Mouse (Mus musculus): ENCODE results near the gene Plac8. TPM values are rescaled to one million over a fixed set of nuclear protein-coding genes. Genes with fewer than 3 reads are reported as not detected.

The Plac8 gene
- total and polyA plus RNA-seq, 2 experiments, result 18.2 to 29.7 TPM

- no peak overlapping the region; the same call in 1 of the 2 replicates for H3K4me3 ChIP-seq (ENCODE audit: insufficient read depth, low read depth, low read length)
- H3K36me3 ChIP-seq (ENCODE audit: control insufficient read depth, insufficient read depth, low read length), result no peaks in the 10 kb centered on the region; the same call in 1 of the 2 replicates
- peak overlapping the region; percentile 65 for H3K27ac ChIP-seq (replicated peaks; ENCODE audit: insufficient read depth, low read depth, low read length)
- H3K27me3 ChIP-seq (ENCODE audit: control insufficient read depth, insufficient read depth, low read length), result no peaks in the 10 kb centered on the region
- no peaks in the 10 kb centered on the region for H3K79me2 ChIP-seq (ENCODE audit: control insufficient read depth, insufficient read depth, low read length)
- peaks cover 9% of the 10 kb centered on the region; the same call in 1 of the 2 replicates for H3K4me1 ChIP-seq (ENCODE audit: control insufficient read depth, insufficient read depth, low read length)
- 43% methylated on average over 14 of the region's 14 CpGs for WGBS
- TF ChIP-seq CTCF (IDR thresholded peaks at IDR 0.05; ENCODE audit: low read depth, low read length) (no peak), POLR2A (IDR thresholded peaks at IDR 0.05; ENCODE audit: extremely low read depth, insufficient read depth, low read length) (no peak)
- no peak overlapping the region for H3K9ac ChIP-seq (ENCODE audit: low read depth, low read length)
- DNase-seq (ENCODE audit: extremely low read depth, low read depth, low spot score), result peak; percentile 84
Measured at GRCm38 (mm10) chr5:100557019-100557418, 15.0 kb downstream of the Plac8 start.

GRCm38 (mm10) chr5:100553426-100553825, 18.6 kb downstream of the Plac8 start:
- Histone ChIP-seq H3K27ac (replicated peaks; ENCODE audit: insufficient read depth, low read depth, low read length) (no peak overlapping the region), H3K9ac (ENCODE audit: low read depth, low read length) (no peak overlapping the region), H3K4me3 (ENCODE audit: insufficient read depth, low read depth, low read length) (no peak overlapping the region), H3K79me2 (ENCODE audit: control insufficient read depth, insufficient read depth, low read length) (no peaks in the 10 kb centered on the region), H3K36me3 (ENCODE audit: control insufficient read depth, insufficient read depth, low read length) (no peaks in the 10 kb centered on the region; the same call in 1 of the 2 replicates), H3K4me1 (ENCODE audit: control insufficient read depth, insufficient read depth, low read length) (peaks cover 12% of the 10 kb centered on the region), H3K27me3 (ENCODE audit: control insufficient read depth, insufficient read depth, low read length) (no peaks in the 10 kb centered on the region)
- WGBS, result 77% methylated on average over 8 of the region's 8 CpGs
- no peak for TF ChIP-seq POLR2A (IDR thresholded peaks at IDR 0.05; ENCODE audit: extremely low read depth, insufficient read depth, low read length)
- no peak for TF ChIP-seq CTCF (IDR thresholded peaks at IDR 0.05; ENCODE audit: low read depth, low read length)
- DNase-seq (ENCODE audit: extremely low read depth, low read depth, low spot score), result no peak

- TF ChIP-seq CTCF (IDR thresholded peaks at IDR 0.05; ENCODE audit: low read depth, low read length) (no peak), POLR2A (IDR thresholded peaks at IDR 0.05; ENCODE audit: extremely low read depth, insufficient read depth, low read length) (no peak)
- Histone ChIP-seq H3K36me3 (ENCODE audit: control insufficient read depth, insufficient read depth, low read length) (peaks cover 2% of the 10 kb centered on the region; the same call in 1 of the 2 replicates), H3K79me2 (ENCODE audit: control insufficient read depth, insufficient read depth, low read length) (no peaks in the 10 kb centered on the region), H3K27ac (replicated peaks; ENCODE audit: insufficient read depth, low read depth, low read length) (no peak overlapping the region), H3K4me1 (ENCODE audit: control insufficient read depth, insufficient read depth, low read length) (peaks cover 9% of the 10 kb centered on the region), H3K9ac (ENCODE audit: low read depth, low read length) (no peak overlapping the region), H3K4me3 (ENCODE audit: insufficient read depth, low read depth, low read length) (no peak overlapping the region), H3K27me3 (ENCODE audit: control insufficient read depth, insufficient read depth, low read length) (no peaks in the 10 kb centered on the region)
- DNase-seq (ENCODE audit: extremely low read depth, low read depth, low spot score), result no peak
- 56% methylated on average over 2 of the region's 2 CpGs for WGBS
Measured at GRCm38 (mm10) chr5:100551952-100552351, 20.1 kb downstream of the Plac8 start.

- Histone ChIP-seq H3K4me1 (ENCODE audit: control insufficient read depth, insufficient read depth, low read length) (peaks cover 8% of the 10 kb centered on the region), H3K27ac (replicated peaks; ENCODE audit: insufficient read depth, low read depth, low read length) (no peak overlapping the region), H3K36me3 (ENCODE audit: control insufficient read depth, insufficient read depth, low read length) (peaks cover 5% of the 10 kb centered on the region), H3K79me2 (ENCODE audit: control insufficient read depth, insufficient read depth, low read length) (no peaks in the 10 kb centered on the region), H3K9ac (ENCODE audit: low read depth, low read length) (no peak overlapping the region), H3K4me3 (ENCODE audit: insufficient read depth, low read depth, low read length) (no peak overlapping the region), H3K27me3 (ENCODE audit: control insufficient read depth, insufficient read depth, low read length) (no peaks in the 10 kb centered on the region)
- WGBS, result 97% methylated on average over 1 of the region's 1 CpGs
- DNase-seq (ENCODE audit: extremely low read depth, low read depth, low spot score), result no peak
- no peak for TF ChIP-seq POLR2A (IDR thresholded peaks at IDR 0.05; ENCODE audit: extremely low read depth, insufficient read depth, low read length)
- TF ChIP-seq CTCF (IDR thresholded peaks at IDR 0.05; ENCODE audit: low read depth, low read length), result no peak
Measured at GRCm38 (mm10) chr5:100550151-100550550, 21.9 kb downstream of the Plac8 start.

- 90% methylated on average over 4 of the region's 4 CpGs for WGBS
Measured at GRCm38 (mm10) chr5:100549311-100549710, 22.7 kb downstream of the Plac8 start.

GRCm38 (mm10) chr5:100548236-100548635, 23.8 kb downstream of the Plac8 start:
- no peaks in the 10 kb centered on the region for H3K27me3 ChIP-seq (ENCODE audit: control insufficient read depth, insufficient read depth, low read length)
- H3K79me2 ChIP-seq (ENCODE audit: control insufficient read depth, insufficient read depth, low read length), result no peaks in the 10 kb centered on the region
- H3K4me1 ChIP-seq (ENCODE audit: control insufficient read depth, insufficient read depth, low read length), result peaks cover 8% of the 10 kb centered on the region
- TF ChIP-seq POLR2A (IDR thresholded peaks at IDR 0.05; ENCODE audit: extremely low read depth, insufficient read depth, low read length) (no peak), CTCF (IDR thresholded peaks at IDR 0.05; ENCODE audit: low read depth, low read length) (no peak)
- 18% methylated on average over 2 of the region's 2 CpGs for WGBS
- no peak overlapping the region for H3K9ac ChIP-seq (ENCODE audit: low read depth, low read length)
- no peak overlapping the region for H3K4me3 ChIP-seq (ENCODE audit: insufficient read depth, low read depth, low read length)
- peak overlapping the region; percentile 52 for H3K27ac ChIP-seq (replicated peaks; ENCODE audit: insufficient read depth, low read depth, low read length)
- H3K36me3 ChIP-seq (ENCODE audit: control insufficient read depth, insufficient read depth, low read length), result peaks cover 8% of the 10 kb centered on the region
- peak; percentile 89 for DNase-seq (ENCODE audit: extremely low read depth, low read depth, low spot score)

More at GRCm38 (mm10) chr5:100549311-100549710, 22.7 kb downstream of the Plac8 start:
- Histone ChIP-seq H3K36me3 (ENCODE audit: control insufficient read depth, insufficient read depth, low read length) (peaks cover 5% of the 10 kb centered on the region), H3K9ac (ENCODE audit: low read depth, low read length) (no peak overlapping the region), H3K4me3 (ENCODE audit: insufficient read depth, low read depth, low read length) (no peak overlapping the region), H3K27ac (replicated peaks; ENCODE audit: insufficient read depth, low read depth, low read length) (no peak overlapping the region), H3K79me2 (ENCODE audit: control insufficient read depth, insufficient read depth, low read length) (no peaks in the 10 kb centered on the region), H3K4me1 (ENCODE audit: control insufficient read depth, insufficient read depth, low read length) (peaks cover 8% of the 10 kb centered on the region), H3K27me3 (ENCODE audit: control insufficient read depth, insufficient read depth, low read length) (no peaks in the 10 kb centered on the region)
- DNase-seq (ENCODE audit: extremely low read depth, low read depth, low spot score), result no peak
- TF ChIP-seq CTCF (IDR thresholded peaks at IDR 0.05; ENCODE audit: low read depth, low read length), result no peak
- no peak for TF ChIP-seq POLR2A (IDR thresholded peaks at IDR 0.05; ENCODE audit: extremely low read depth, insufficient read depth, low read length)
